Mouse (Mus musculus): ENCODE measurements around the gene Anp32e. TPM values are rescaled to one million over a fixed set of nuclear protein-coding genes. Genes with fewer than 3 reads are reported as not detected.

Gene Anp32e
- polyA plus RNA-seq, 1 experiment: 275 TPM

GRCm38 (mm10) chr3:95990413-95990941, 61.4 kb downstream of the Anp32e start:
- 34% methylated on average over 12 of the region's 12 CpGs for WGBS
- no peak for TF ChIP-seq POLR2A (IDR thresholded peaks at IDR 0.05; ENCODE audit: borderline replicate concordance, control insufficient read depth, low read depth, low read length)
- TF ChIP-seq CTCF (IDR thresholded peaks at IDR 0.05; ENCODE audit: control insufficient read depth, insufficient read depth, low read length): no peak
- Histone ChIP-seq H3K27ac (ENCODE audit: control insufficient read depth, insufficient read depth, low read depth, low read length, poor library complexity) (peak overlapping the region; percentile 46), H3K4me3 (replicated peaks; ENCODE audit: control insufficient read depth, low read depth, low read length) (no peak overlapping the region), H3K4me1 (ENCODE audit: control insufficient read depth, insufficient read depth, low read length) (peaks cover 5% of the 10 kb centered on the region; the same call in 1 of the 2 replicates)

- 61% methylated on average over 5 of the region's 5 CpGs for WGBS
- no peak for TF ChIP-seq CTCF (IDR thresholded peaks at IDR 0.05; ENCODE audit: control insufficient read depth, insufficient read depth, low read length)
- no peak for TF ChIP-seq POLR2A (IDR thresholded peaks at IDR 0.05; ENCODE audit: borderline replicate concordance, control insufficient read depth, low read depth, low read length)
- H3K4me1 ChIP-seq (ENCODE audit: control insufficient read depth, insufficient read depth, low read length): peaks cover 3% of the 10 kb centered on the region; the same call in 1 of the 2 replicates
- peak overlapping the region; percentile 88; the same call in 1 of the 2 replicates for H3K27ac ChIP-seq (ENCODE audit: control insufficient read depth, insufficient read depth, low read depth, low read length, poor library complexity)
- no peak overlapping the region for H3K4me3 ChIP-seq (replicated peaks; ENCODE audit: control insufficient read depth, low read depth, low read length)
Observed at GRCm38 (mm10) chr3:95992990-95993603, 64.1 kb downstream of the Anp32e start.

GRCm38 (mm10) chr3:95993881-95994280, 64.8 kb downstream of the Anp32e start:
- peak overlapping the region; percentile 37 for H3K4me3 ChIP-seq (replicated peaks; ENCODE audit: control insufficient read depth, low read depth, low read length)
- WGBS: 29% methylated on average over 4 of the region's 4 CpGs

GRCm38 (mm10) chr3:95994381-95994846, 65.4 kb downstream of the Anp32e start:
- Histone ChIP-seq H3K4me1 (ENCODE audit: control insufficient read depth, insufficient read depth, low read length) (peaks cover 3% of the 10 kb centered on the region; the same call in 1 of the 2 replicates), H3K4me3 (replicated peaks; ENCODE audit: control insufficient read depth, low read depth, low read length) (peak overlapping the region; percentile 74), H3K27ac (ENCODE audit: control insufficient read depth, insufficient read depth, low read depth, low read length, poor library complexity) (peak overlapping the region; percentile 88)
- 13% methylated on average over 6 of the region's 6 CpGs for WGBS
- TF ChIP-seq POLR2A (IDR thresholded peaks at IDR 0.05; ENCODE audit: borderline replicate concordance, control insufficient read depth, low read depth, low read length) (no peak), CTCF (IDR thresholded peaks at IDR 0.05; ENCODE audit: control insufficient read depth, insufficient read depth, low read length) (no peak)

More at GRCm38 (mm10) chr3:95993881-95994280, 64.8 kb downstream of the Anp32e start:
- H3K27ac ChIP-seq (ENCODE audit: control insufficient read depth, insufficient read depth, low read depth, low read length, poor library complexity): peak overlapping the region; percentile 88
- TF ChIP-seq POLR2A (IDR thresholded peaks at IDR 0.05; ENCODE audit: borderline replicate concordance, control insufficient read depth, low read depth, low read length) (no peak), CTCF (IDR thresholded peaks at IDR 0.05; ENCODE audit: control insufficient read depth, insufficient read depth, low read length) (peak; percentile 21; the same call in 1 of the 2 replicates)
- H3K4me1 ChIP-seq (ENCODE audit: control insufficient read depth, insufficient read depth, low read length): peaks cover 3% of the 10 kb centered on the region; the same call in 1 of the 2 replicates

GRCm38 (mm10) chr3:95994975-95995801, 66.1 kb downstream of the Anp32e start:
- under 1% methylated on average over 47 of the region's 51 CpGs for WGBS
- H3K4me1 ChIP-seq (ENCODE audit: control insufficient read depth, insufficient read depth, low read length): peaks cover 6% of the 10 kb centered on the region

GRCm38 (mm10) chr3:95995802-95996428, 66.9 kb downstream of the Anp32e start, which contains the start of gene Plekho1:
Plekho1 (minus strand) TSS chr3:95996001.
- peak within 1 kb of the TSS; percentile 88 for H3K27ac ChIP-seq (ENCODE audit: control insufficient read depth, insufficient read depth, low read depth, low read length, poor library complexity)
- peaks cover 5% of the 10 kb centered on the region for H3K4me1 ChIP-seq (ENCODE audit: control insufficient read depth, insufficient read depth, low read length)
- TF ChIP-seq POLR2A (IDR thresholded peaks at IDR 0.05; ENCODE audit: borderline replicate concordance, control insufficient read depth, low read depth, low read length) (no peak), CTCF (IDR thresholded peaks at IDR 0.05; ENCODE audit: control insufficient read depth, insufficient read depth, low read length) (no peak)
- under 1% methylated on average over 78 of the region's 84 CpGs for WGBS
- peak within 1 kb of the TSS; percentile 74 for H3K4me3 ChIP-seq (replicated peaks; ENCODE audit: control insufficient read depth, low read depth, low read length)

More at GRCm38 (mm10) chr3:95994975-95995801, 66.1 kb downstream of the Anp32e start:
- no peak for TF ChIP-seq CTCF (IDR thresholded peaks at IDR 0.05; ENCODE audit: control insufficient read depth, insufficient read depth, low read length)
- no peak; the same call in 1 of the 2 replicates for TF ChIP-seq POLR2A (IDR thresholded peaks at IDR 0.05; ENCODE audit: borderline replicate concordance, control insufficient read depth, low read depth, low read length)
- Histone ChIP-seq H3K4me3 (replicated peaks; ENCODE audit: control insufficient read depth, low read depth, low read length) (peak overlapping the region; percentile 74), H3K27ac (ENCODE audit: control insufficient read depth, insufficient read depth, low read depth, low read length, poor library complexity) (peak overlapping the region; percentile 88)

GRCm38 (mm10) chr3:95996451-95997073, 67.5 kb downstream of the Anp32e start:
- 24% methylated on average over 6 of the region's 6 CpGs for WGBS
- Histone ChIP-seq H3K4me1 (ENCODE audit: control insufficient read depth, insufficient read depth, low read length) (peaks cover 7% of the 10 kb centered on the region), H3K27ac (ENCODE audit: control insufficient read depth, insufficient read depth, low read depth, low read length, poor library complexity) (no peak overlapping the region)

More at GRCm38 (mm10) chr3:95996451-95997073, 67.5 kb downstream of the Anp32e start:
- TF ChIP-seq CTCF (IDR thresholded peaks at IDR 0.05; ENCODE audit: control insufficient read depth, insufficient read depth, low read length) (no peak), POLR2A (IDR thresholded peaks at IDR 0.05; ENCODE audit: borderline replicate concordance, control insufficient read depth, low read depth, low read length) (no peak)
- peak overlapping the region; percentile 58 for H3K4me3 ChIP-seq (replicated peaks; ENCODE audit: control insufficient read depth, low read depth, low read length)

Other genes starting within 250 kb of the Anp32e start
- gene Adamtsl4, start 241.3 kb upstream of the Anp32e start, polyA plus RNA-seq (2011; ENCODE audit: insufficient read depth, insufficient read length, low replicate concordance, missing spikeins): 1.9 and 2.7 TPM in 2 replicates
- gene Ecm1, start 189.7 kb upstream of the Anp32e start, polyA plus RNA-seq (2011; ENCODE audit: insufficient read depth, insufficient read length, low replicate concordance, missing spikeins): 26.4 and 38.2 TPM in 2 replicates
- gene Tars2, start 169.0 kb upstream of the Anp32e start, polyA plus RNA-seq (2011; ENCODE audit: insufficient read depth, insufficient read length, low replicate concordance, missing spikeins): 28.7 and 65.2 TPM in 2 replicates
- gene Rprd2, start 110.4 kb upstream of the Anp32e start, polyA plus RNA-seq (2011; ENCODE audit: insufficient read depth, insufficient read length, low replicate concordance, missing spikeins): 5.7 and 16.4 TPM in 2 replicates
- 49.5 and 55.4 TPM in 2 replicates for gene Prpf3, start 73.4 kb upstream of the Anp32e start, polyA plus RNA-seq (2011; ENCODE audit: insufficient read depth, insufficient read length, low replicate concordance, missing spikeins)
- 80.5 and 81.0 TPM in 2 replicates for gene Mrps21, start 57.7 kb upstream of the Anp32e start, polyA plus RNA-seq (2011; ENCODE audit: insufficient read depth, insufficient read length, low replicate concordance, missing spikeins)
- 2.5 and 8.7 TPM in 2 replicates for gene Ciart, start 47.0 kb upstream of the Anp32e start, polyA plus RNA-seq (2011; ENCODE audit: insufficient read depth, insufficient read length, low replicate concordance, missing spikeins)
- gene BC028528, start 37.2 kb upstream of the Anp32e start, polyA plus RNA-seq (2011; ENCODE audit: insufficient read depth, insufficient read length, low replicate concordance, missing spikeins): 4.6 and 18.9 TPM in 2 replicates
- 20.4 and 38.4 TPM in 2 replicates for gene Aph1a, start 35.3 kb upstream of the Anp32e start, polyA plus RNA-seq (2011; ENCODE audit: insufficient read depth, insufficient read length, low replicate concordance, missing spikeins)
- gene Car14, start 24.6 kb upstream of the Anp32e start, polyA plus RNA-seq (2011; ENCODE audit: insufficient read depth, insufficient read length, low replicate concordance, missing spikeins): not detected in 2 replicates
- 36.1 and 59.2 TPM in 2 replicates for gene Plekho1, start 66.8 kb downstream of the Anp32e start, polyA plus RNA-seq (2011; ENCODE audit: insufficient read depth, insufficient read length, low replicate concordance, missing spikeins)
- 11.8 and 20.1 TPM in 2 replicates for gene Vps45, start 129.2 kb downstream of the Anp32e start, polyA plus RNA-seq (2011; ENCODE audit: insufficient read depth, insufficient read length, low replicate concordance, missing spikeins)
- 14.6 and 22.2 TPM in 2 replicates for gene Otud7b, start 175.3 kb downstream of the Anp32e start, polyA plus RNA-seq (2011; ENCODE audit: insufficient read depth, insufficient read length, low replicate concordance, missing spikeins)
- gene Mtmr11, start 232.8 kb downstream of the Anp32e start, polyA plus RNA-seq (2011; ENCODE audit: insufficient read depth, insufficient read length, low replicate concordance, missing spikeins): 6.3 and 10.1 TPM in 2 replicates
- gene Sf3b4, start 243.1 kb downstream of the Anp32e start, polyA plus RNA-seq (2011; ENCODE audit: insufficient read depth, insufficient read length, low replicate concordance, missing spikeins): 14.9 and 25.7 TPM in 2 replicates